Mouse (Mus musculus): Measurements from ENCODE around the gene Tmem30b. TPM values are rescaled to one million over a fixed set of nuclear protein-coding genes. Genes with fewer than 3 reads are reported as not detected.

The Tmem30b gene
- polyA plus RNA-seq, 1 experiment from 2014 or later, result 2.2 TPM

GRCm38 (mm10) chr12:73506648-73507047 is 39.5 kb downstream of the Tmem30b start:
- Histone ChIP-seq H3K4me2 (no peak overlapping the region), H3K36me3 (replicated peaks) (no peaks in the 10 kb centered on the region), H3K9ac (no peak overlapping the region), H3K9me3 (no peaks in the 10 kb centered on the region), H3K27ac (no peak overlapping the region), H3K4me3 (replicated peaks) (no peak overlapping the region), H3K4me1 (no peaks in the 10 kb centered on the region), H3K27me3 (no peaks in the 10 kb centered on the region)
- WGBS, result 88% methylated on average over 5 of the region's 5 CpGs
- ATAC-seq (ENCODE audit: low FRiP score), result no peak

- WGBS, result 78% methylated on average over 5 of the region's 5 CpGs
- ATAC-seq (ENCODE audit: low FRiP score), result no peak
Measured at GRCm38 (mm10) chr12:73500689-73501326, 45.4 kb downstream of the Tmem30b start.

GRCm38 (mm10) chr12:73495172-73495571 is 51.0 kb downstream of the Tmem30b start:
- H3K36me3 ChIP-seq (replicated peaks), result no peaks in the 10 kb centered on the region
- no peak overlapping the region for H3K4me2 ChIP-seq
- H3K9me3 ChIP-seq, result no peaks in the 10 kb centered on the region
- no peaks in the 10 kb centered on the region for H3K4me1 ChIP-seq
- 87% methylated on average over 10 of the region's 10 CpGs for WGBS
- no peaks in the 10 kb centered on the region for H3K27me3 ChIP-seq
- no peak for ATAC-seq (ENCODE audit: low FRiP score)
- H3K9ac ChIP-seq, result no peak overlapping the region
- no peak overlapping the region for H3K4me3 ChIP-seq (replicated peaks)
- no peak overlapping the region for H3K27ac ChIP-seq

More at GRCm38 (mm10) chr12:73500689-73501326, 45.4 kb downstream of the Tmem30b start:
- no peaks in the 10 kb centered on the region for H3K9me3 ChIP-seq
- no peak overlapping the region for H3K27ac ChIP-seq
- H3K4me3 ChIP-seq (replicated peaks), result no peak overlapping the region
- no peak overlapping the region for H3K9ac ChIP-seq
- H3K27me3 ChIP-seq, result no peaks in the 10 kb centered on the region
- H3K36me3 ChIP-seq (replicated peaks), result no peaks in the 10 kb centered on the region
- no peaks in the 10 kb centered on the region; the same call in 1 of the 2 replicates for H3K4me1 ChIP-seq
- H3K4me2 ChIP-seq, result no peak overlapping the region

GRCm38 (mm10) chr12:73493929-73494530 is 52.2 kb downstream of the Tmem30b start:
- Histone ChIP-seq H3K4me1 (no peaks in the 10 kb centered on the region), H3K9me3 (no peaks in the 10 kb centered on the region), H3K9ac (no peak overlapping the region), H3K27ac (no peak overlapping the region), H3K36me3 (replicated peaks) (no peaks in the 10 kb centered on the region), H3K4me2 (no peak overlapping the region), H3K27me3 (no peaks in the 10 kb centered on the region), H3K4me3 (replicated peaks) (no peak overlapping the region)
- WGBS, result 89% methylated on average over 16 of the region's 16 CpGs
- no peak for ATAC-seq (ENCODE audit: low FRiP score)

Other genes starting within 250 kb of the Tmem30b start
- 4.6 and 6.0 TPM in 2 replicates for gene Prkch, start 38.4 kb upstream of the Tmem30b start, polyA plus RNA-seq (2016; fragmentation: Nextera tagmentation; extraction: Ambion mirVana)

Data from forebrain, embryonic 12.5 days (tissue).